Mouse (Mus musculus): ENCODE results near the gene Ammecr1.

Ammecr1 gene

DNA sequence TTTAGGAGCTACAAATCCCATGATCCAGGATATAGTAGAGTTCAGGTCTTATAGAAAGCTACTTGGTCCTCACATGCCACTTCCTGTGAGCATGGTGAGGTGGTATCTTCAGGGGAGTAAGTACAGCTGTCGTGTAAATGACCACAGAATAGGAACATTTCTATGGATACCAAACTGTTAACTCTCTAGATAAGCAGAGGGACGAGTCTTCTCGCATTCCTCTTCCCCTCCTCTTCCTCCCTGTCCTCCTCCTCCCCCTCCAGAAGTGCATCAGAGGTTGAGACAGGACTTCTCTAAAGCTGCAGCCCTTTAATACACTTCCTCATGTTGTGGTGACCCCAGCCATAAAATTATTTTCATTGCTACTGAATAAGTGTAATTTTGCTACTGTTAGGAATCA, 49.1 kb downstream of the Ammecr1 start:
- no peak for DNase-seq (ENCODE audit: extremely low read depth, insufficient read length, low spot score)

DNA sequence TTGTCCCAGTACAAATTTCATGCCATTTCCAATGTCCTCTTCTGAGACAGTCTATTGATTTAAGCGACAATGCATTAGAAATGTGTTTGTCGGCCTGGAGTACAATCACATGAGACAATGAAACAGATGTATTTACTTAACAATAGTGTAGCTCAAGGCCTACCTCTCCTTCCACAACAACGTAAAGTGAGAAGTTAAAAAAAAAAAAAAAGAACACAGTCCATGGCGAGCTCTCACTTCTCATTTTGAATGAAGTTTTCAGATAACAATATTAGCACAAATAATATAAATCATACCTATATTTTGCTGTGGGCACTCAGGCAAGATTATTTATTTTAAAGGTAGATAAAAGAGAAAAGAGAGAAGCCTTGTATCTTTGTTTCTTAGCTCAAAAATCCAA, 49.8 kb downstream of the Ammecr1 start:
- DNase-seq (ENCODE audit: extremely low read depth, insufficient read length, low spot score) = no peak

GRCm38 (mm10) chrX:142914208-142914607, 52.3 kb downstream of the Ammecr1 start:
- DNase-seq (ENCODE audit: extremely low read depth, insufficient read length, low spot score) = peak; percentile 9

DNA sequence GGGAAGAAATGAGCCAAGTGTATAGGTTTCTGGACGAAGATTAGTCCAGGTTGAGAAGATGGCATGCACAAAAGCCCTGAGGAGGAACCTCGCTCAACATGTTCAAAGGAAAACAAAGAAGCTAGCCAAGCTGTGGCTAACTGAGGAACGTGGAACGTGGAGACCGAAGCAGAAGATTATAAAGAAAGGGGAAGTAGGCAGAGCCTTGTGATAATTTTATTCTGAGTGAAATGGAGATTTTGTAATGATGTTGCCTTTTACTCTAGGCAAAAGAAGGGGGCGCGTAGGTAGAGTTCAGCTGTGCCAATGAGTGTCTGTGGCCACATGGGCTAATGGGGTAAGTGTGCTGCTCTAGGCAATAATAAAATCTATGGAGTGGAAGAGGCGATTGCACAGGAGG, 62.7 kb downstream of the Ammecr1 start:
- DNase-seq (ENCODE audit: extremely low read depth, insufficient read length, low spot score) = no peak

GRCm38 (mm10) chrX:142902599-142902998, 63.9 kb downstream of the Ammecr1 start:
- no peak for DNase-seq (ENCODE audit: extremely low read depth, insufficient read length, low spot score)

- no peak for DNase-seq (ENCODE audit: extremely low read depth, insufficient read length, low spot score)
Observed at GRCm38 (mm10) chrX:142901915-142902314, 64.6 kb downstream of the Ammecr1 start.

DNA sequence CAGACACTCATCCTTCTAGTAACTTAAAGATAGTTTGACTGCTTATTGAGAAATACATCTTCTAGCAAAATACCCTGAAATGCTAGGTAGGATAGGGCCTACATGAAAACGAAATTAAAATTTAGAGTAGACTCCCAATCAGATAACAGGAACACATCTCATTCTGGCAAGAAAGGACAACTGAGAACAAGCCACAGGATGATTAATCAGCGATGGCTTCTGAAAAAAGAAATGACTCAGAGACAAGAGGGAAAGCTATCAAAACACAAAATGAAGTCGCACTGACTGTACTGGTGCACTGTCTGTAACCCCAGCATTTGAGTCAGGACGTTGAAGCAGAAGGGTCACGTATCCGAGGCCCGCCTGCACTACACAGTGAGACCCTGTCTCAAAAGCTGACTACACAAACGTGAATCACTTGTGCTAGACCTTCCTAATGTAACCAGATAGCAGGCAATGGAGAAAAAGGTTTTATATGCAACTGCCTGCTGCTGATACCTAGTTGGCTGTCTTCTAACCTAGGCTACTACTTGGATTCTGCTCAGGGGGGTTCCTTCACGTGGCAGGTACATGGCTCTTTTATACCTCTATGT, 68.1 kb downstream of the Ammecr1 start:
- DNase-seq (ENCODE audit: extremely low read depth, insufficient read length, low spot score) = peak; percentile 39

GRCm38 (mm10) chrX:142897477-142898000, 69.0 kb downstream of the Ammecr1 start:
- peak; percentile 51 for DNase-seq (ENCODE audit: extremely low read depth, insufficient read length, low spot score)

DNA sequence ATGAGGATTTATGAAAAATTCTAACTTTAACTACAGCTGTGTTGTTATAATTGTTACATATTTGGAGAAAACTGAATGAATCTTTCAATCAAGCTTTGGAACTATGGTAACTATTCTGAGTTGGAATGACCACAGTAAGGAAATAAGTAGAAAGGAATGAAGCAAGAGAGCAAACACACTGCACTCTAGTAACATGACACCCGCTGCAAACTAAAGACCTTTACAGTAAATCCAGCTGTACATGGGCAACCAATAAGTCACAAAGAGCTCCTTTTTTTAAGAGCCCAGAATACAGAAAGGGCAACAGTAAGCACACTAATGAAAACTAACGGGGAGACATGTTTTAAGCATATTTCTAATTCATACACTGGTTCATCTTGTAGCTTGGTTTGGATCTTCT, 71.2 kb downstream of the Ammecr1 start:
- DNase-seq (ENCODE audit: extremely low read depth, insufficient read length, low spot score) = peak; percentile 4

DNA sequence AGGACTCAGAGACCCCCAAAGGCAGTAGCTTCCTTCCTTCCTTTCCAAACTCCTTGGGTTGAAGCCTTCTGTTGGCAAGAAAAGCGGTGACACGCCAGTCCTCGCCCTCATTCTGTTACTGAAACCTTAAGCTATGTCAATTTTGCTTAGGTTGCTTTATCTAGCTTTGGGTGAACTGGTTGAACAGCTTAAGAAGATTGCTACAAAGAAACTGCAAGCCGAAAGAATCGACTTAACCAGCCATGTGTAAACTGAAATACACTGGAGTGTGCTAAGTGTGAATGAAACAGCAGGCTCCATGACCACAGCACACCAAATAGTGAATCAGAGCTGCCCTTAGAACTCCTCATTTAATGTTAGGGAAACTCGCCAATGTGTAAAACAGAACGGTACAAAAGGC, 80.6 kb downstream of the Ammecr1 start:
- no peak for DNase-seq (ENCODE audit: extremely low read depth, insufficient read length, low spot score)

GRCm38 (mm10) chrX:142883593-142883992, 82.9 kb downstream of the Ammecr1 start:
- DNase-seq (ENCODE audit: extremely low read depth, insufficient read length, low spot score) = no peak

DNA sequence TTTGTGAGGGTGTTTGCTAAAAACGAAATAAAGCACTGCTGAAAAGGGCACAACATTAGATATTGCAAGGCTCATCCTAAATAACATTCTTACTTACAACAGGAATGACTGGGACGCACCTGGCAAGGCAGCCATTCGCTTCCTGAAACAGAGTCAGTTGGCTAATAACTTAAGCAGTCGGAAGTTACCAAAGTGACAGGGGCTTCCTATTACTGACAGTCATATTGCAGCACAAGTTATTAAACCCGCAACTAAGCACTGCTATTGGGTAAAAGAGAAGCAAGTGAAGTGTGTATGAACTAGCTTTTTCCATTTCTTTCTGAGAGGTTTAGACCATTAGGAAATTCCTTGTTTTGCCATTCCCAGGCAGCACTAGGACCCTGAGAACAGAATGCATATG, 84.3 kb downstream of the Ammecr1 start:
- DNase-seq (ENCODE audit: extremely low read depth, insufficient read length, low spot score) = no peak

- no peak for DNase-seq (ENCODE audit: extremely low read depth, insufficient read length, low spot score)
Observed at GRCm38 (mm10) chrX:142869844-142870243, 96.7 kb downstream of the Ammecr1 start.

GRCm38 (mm10) chrX:142848032-142848431, 118.5 kb downstream of the Ammecr1 start:
- no peak for DNase-seq (ENCODE audit: extremely low read depth, insufficient read length, low spot score)

DNA sequence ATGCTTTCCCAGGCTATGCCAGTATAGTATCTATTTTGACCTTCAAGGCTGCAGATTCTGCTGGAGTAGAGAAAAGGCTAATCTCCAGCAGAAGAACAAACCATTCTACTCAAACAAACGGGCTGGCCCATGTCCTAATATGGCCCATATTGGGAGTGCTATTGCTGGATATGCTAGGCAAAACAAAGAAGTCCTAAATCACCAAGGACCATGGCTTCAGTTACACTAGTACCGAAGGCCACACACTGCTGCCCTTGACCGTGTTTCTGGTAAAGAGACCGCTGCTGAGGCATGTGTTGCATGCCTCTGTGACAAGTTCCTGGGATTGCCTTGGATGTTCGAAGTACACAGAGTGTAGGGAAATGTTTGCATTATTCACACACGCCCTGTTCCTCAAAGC, 120.3 kb downstream of the Ammecr1 start:
- no peak for DNase-seq (ENCODE audit: extremely low read depth, insufficient read length, low spot score)

DNA sequence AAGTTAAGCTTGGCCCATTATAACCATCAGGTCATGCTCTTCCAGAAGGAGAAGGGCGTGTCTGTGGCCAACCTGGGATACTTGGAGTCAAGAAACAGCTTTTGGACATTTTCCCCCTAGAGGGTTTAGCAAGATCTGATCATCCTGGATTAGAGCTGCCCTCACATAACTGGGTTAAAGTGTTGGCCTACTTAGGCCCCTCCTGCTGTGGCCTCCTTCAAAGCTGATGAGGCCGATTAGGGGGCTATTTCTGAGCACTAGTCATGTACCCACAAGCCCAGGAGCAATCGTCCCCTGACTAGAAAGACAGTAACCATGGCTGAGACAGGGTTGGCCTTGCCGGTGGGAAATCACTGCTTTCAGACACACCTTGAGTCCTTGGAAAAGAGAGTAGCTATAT, 124.6 kb downstream of the Ammecr1 start:
- no peak for DNase-seq (ENCODE audit: extremely low read depth, insufficient read length, low spot score)

DNA sequence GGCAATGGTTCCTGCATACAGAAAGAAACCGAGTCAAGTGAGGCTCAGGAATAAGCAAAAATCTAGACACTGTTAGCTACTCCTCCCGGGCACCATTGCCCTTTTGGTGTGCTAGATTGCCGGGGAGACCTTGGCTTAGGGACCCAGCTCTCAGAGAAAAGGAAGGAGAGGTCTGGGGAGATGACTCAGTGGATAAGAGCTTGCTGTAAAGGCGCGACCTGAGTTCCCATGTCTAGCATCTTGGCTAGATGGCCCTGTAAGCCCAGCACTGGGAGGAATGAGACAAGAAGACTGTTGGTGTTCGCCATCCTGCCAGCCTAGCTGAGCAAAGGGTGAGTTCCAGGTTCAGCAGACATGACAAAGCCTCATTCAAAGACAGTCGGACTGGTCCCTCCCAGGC, 127.1 kb downstream of the Ammecr1 start:
- no peak for DNase-seq (ENCODE audit: extremely low read depth, insufficient read length, low spot score)

DNA sequence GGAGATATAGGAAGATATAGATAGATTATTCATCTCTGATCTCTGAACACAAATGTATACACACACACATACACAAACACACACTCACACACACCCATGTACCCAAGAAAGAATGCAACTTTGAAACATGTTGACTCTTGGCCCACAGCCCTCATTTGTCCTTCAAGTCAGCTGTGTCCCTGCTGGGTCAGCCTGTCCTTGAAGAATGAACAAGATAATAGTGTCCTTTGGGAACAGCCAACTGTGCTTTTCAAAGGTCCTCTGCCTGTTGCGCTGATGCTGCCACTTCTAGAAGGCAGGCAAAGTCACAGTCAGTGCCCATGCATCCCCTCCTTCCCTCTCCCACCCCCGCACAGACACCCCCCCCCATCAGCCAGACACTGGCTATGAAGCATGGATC, 127.7 kb downstream of the Ammecr1 start:
- DNase-seq (ENCODE audit: extremely low read depth, insufficient read length, low spot score) = no peak

DNA sequence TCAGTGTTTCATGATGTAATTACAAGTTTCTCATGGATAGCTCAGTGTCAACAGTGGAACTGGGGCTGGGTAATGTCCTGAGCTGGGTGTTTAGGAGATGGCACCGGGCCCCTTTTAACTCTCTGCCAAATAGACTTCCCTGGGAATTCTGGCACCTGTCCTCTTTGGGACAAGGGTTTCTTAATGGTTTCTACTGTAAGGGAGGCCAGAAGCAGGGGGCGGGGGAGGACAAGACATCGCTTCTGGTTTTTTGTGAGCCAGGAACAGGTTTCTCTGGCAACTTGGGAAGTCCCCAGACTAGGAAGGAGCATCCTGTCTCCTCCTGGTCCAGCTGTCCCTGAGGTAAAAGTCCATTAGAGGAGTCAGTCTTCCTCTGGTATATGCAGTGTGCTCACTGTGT, 129.2 kb downstream of the Ammecr1 start:
- DNase-seq (ENCODE audit: extremely low read depth, insufficient read length, low spot score) = no peak

DNA sequence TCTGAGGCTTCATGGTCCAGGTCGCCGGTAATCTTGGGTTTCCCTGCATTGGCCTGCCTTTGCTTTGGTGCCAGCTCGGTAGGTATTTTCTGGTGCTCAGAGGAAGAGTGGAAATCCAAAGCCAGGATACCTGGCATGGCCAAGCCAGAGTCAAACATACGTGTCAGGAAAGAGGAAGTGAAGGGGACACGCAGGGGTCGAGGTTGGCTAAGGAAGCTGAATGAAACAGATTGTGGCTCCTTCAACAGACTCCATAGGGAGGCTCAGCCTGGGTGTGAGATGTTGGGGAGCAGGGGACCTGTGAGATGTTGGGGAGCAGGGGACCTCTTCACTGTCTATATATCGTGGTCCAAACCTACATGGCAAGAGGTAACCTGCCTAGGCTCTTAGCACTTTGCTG, 130.1 kb downstream of the Ammecr1 start:
- no peak for DNase-seq (ENCODE audit: extremely low read depth, insufficient read length, low spot score)

- DNase-seq (ENCODE audit: extremely low read depth, insufficient read length, low spot score) = no peak
Observed at GRCm38 (mm10) chrX:142834807-142835206, 131.7 kb downstream of the Ammecr1 start.

DNA sequence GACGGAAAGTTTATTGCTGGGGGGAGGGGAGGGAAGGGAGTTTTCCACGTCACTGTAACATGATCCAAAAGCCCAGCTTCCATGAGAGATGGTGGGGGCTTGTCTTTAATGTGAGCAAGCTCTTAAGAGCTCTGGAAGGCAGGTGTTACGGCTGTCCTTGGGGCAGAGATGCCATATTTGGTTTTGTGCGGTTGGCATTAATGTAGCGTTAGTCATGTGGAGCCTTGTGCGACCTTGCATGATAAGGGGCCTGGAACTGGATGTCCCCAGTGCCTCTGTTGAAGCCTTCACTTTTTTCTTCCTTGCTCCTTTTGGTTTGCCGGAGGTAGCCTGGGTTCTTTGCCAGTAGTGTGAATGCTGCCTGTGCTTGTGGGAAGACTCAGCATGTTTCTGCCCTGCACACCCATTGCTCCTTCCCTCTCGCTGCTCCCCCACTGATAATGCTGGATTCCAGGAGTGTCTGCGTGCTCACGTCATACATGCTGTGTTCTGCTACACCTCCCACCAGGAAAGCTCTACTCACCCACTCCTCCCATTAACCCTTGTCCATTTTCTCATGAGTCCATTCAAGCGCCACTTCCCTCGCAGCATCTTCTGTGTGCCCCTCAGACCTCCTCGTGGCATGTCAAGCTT, 133.2 kb downstream of the Ammecr1 start:
- DNase-seq (ENCODE audit: extremely low read depth, insufficient read length, low spot score) = no peak

DNA sequence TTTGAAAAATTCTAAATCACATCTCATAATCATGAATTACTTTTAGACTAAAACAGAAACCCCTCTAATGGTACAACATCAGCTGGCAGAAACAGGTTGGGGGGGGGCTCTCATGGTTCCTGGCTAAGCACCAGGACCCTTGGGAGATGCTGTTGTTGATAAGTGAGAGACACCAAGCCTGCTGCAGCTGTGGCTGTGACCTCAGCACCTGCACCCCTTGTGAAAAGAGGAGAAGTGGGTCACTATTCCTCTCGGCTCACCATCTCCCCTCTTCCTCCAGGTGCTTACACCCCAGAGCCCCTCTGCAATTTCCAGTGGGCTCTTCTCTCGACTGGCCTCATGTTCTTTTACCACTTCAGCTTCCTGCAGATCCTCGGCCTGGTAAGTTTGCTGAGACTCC, 134.3 kb downstream of the Ammecr1 start:
- DNase-seq (ENCODE audit: extremely low read depth, insufficient read length, low spot score) = no peak

Measured in 3134 (cell line).